Mouse (Mus musculus): ENCODE results near the gene Plekhm2. TPM values are rescaled to one million over a fixed set of nuclear protein-coding genes. Genes with fewer than 3 reads are reported as not detected.

Plekhm2 gene
- polyA plus RNA-seq (2015; fragmentation: Nextera tagmentation; extraction: Ambion mirVana), result 3.6 and 3.7 TPM in 2 replicates

DNA sequence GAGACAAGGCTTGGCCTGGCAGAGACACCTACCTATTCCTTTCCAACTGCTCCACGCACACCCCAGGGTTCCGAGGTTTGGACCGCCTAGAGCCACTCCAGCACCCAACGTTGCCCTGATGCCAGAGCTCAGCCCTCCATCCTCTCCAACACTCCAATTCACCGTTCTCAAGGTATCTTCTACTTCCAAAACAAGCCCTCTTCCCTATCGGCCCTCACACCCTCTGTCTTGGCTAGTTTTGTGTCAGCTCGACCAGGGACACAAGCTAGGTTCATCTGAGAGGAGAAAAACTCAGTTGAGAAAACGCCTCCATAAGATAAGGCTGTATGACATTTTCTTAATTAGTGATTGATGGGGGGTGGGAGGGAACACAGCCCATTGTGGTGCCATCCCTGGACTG lies at the start of gene Plekhm2:
Plekhm2 (minus strand) TSS at position 101 of the 400 bp plus-strand sequence.

DNA sequence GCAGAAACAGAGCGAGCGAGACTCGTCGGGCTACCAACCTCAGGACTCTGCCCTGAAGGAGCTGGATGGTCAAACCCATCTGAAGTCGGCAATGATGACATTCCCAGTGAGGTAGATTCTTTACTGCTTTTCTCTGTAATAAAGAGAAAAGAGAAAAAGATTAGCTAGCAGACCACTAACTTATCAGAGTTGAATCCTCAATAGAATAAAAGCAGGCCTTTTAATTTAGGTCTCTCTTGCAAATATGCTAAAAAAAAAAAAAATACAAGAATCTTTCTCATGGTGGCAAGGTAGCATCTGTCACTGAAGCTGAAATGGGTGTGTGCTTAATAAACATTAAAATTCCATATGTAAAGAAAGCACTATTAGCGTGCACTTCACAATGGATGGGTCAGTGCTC lies 20.8 kb upstream of the Plekhm2 start, which contains the start of gene Rsc1a1:
Rsc1a1 (minus strand) TSS at position 101 of the 400 bp plus-strand sequence.

GRCm38 (mm10) chr4:141623666-141624065 lies 41.0 kb downstream of the Plekhm2 start, which contains the start of gene Slc25a34:
TSS of gene Slc25a34 (minus strand) at chr4:141623821.

GRCm38 (mm10) chr4:141618565-141619243 lies 46.0 kb downstream of the Plekhm2 start, which contains the start of gene Tmem82:
TSS of gene Tmem82 (minus strand) at chr4:141618633.

DNA sequence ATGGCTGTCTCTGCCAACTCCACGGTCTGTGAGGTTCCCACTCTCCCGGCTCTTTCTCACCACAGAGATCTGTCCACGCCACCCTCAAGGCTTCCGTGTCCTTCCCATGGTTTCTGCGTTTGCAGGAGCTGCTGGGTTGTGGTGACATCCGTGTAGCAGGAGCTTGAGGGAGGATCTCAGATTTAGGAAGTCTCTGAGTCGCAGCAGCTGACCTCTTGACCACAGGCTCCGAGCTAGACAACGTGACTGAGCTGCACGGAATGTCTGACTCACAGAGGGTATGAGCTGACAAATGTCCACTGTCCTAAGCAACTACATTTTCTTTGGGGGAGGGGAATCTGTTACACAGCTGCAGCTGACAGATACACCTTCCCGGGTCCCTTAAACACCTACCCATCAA lies 58.8 kb downstream of the Plekhm2 start, which contains the start of gene Fblim1:
Fblim1 (minus strand) TSS at position 236 of the 400 bp plus-strand sequence.

Other genes with a start within 250 kb of the Plekhm2 start
- not detected in 2 replicates for gene Clcnkb, start 248.9 kb downstream of the Plekhm2 start, polyA plus RNA-seq (2015; fragmentation: Nextera tagmentation; extraction: Ambion mirVana)
- gene Hspb7, start 244.1 kb downstream of the Plekhm2 start, polyA plus RNA-seq (2015; fragmentation: Nextera tagmentation; extraction: Ambion mirVana), result 12.3 and 14.5 TPM in 2 replicates
- gene Srarp, start 228.8 kb downstream of the Plekhm2 start, polyA plus RNA-seq (2015; fragmentation: Nextera tagmentation; extraction: Ambion mirVana), result not detected in 2 replicates
- 14.6 and 15.7 TPM in 2 replicates for gene Zbtb17, start 220.2 kb downstream of the Plekhm2 start, polyA plus RNA-seq (2015; fragmentation: Nextera tagmentation; extraction: Ambion mirVana)
- 4.5 and 4.8 TPM in 2 replicates for gene Spen, start 126.3 kb downstream of the Plekhm2 start, polyA plus RNA-seq (2015; fragmentation: Nextera tagmentation; extraction: Ambion mirVana)
- 173 and 207 TPM in 2 replicates for gene Fblim1, start 58.8 kb downstream of the Plekhm2 start, polyA plus RNA-seq (2015; fragmentation: Nextera tagmentation; extraction: Ambion mirVana)
- gene Tmem82, start 46.3 kb downstream of the Plekhm2 start, polyA plus RNA-seq (2015; fragmentation: Nextera tagmentation; extraction: Ambion mirVana), result 0.20 and 0.74 TPM in 2 replicates
- 0.05 TPM in 1 of 2 replicates, not detected in the other for gene Slc25a34, start 41.1 kb downstream of the Plekhm2 start, polyA plus RNA-seq (2015; fragmentation: Nextera tagmentation; extraction: Ambion mirVana)
- not detected in 2 replicates for gene Rsc1a1, start 20.7 kb upstream of the Plekhm2 start, polyA plus RNA-seq (2015; fragmentation: Nextera tagmentation; extraction: Ambion mirVana)
- gene Ddi2, start 58.5 kb upstream of the Plekhm2 start, polyA plus RNA-seq (2015; fragmentation: Nextera tagmentation; extraction: Ambion mirVana), result 25.7 and 29.0 TPM in 2 replicates
- gene Agmat, start 81.8 kb upstream of the Plekhm2 start, polyA plus RNA-seq (2015; fragmentation: Nextera tagmentation; extraction: Ambion mirVana), result 0.20 TPM in 1 of 2 replicates, not detected in the other
- 7.7 and 9.1 TPM in 2 replicates for gene Dnajc16, start 126.0 kb upstream of the Plekhm2 start, polyA plus RNA-seq (2015; fragmentation: Nextera tagmentation; extraction: Ambion mirVana)
- 11.0 and 14.0 TPM in 2 replicates for gene Casp9, start 128.7 kb upstream of the Plekhm2 start, polyA plus RNA-seq (2015; fragmentation: Nextera tagmentation; extraction: Ambion mirVana)
- not detected in 2 replicates for gene Cela2a, start 161.3 kb upstream of the Plekhm2 start, polyA plus RNA-seq (2015; fragmentation: Nextera tagmentation; extraction: Ambion mirVana)
- not detected in 2 replicates for gene Ctrc, start 181.5 kb upstream of the Plekhm2 start, polyA plus RNA-seq (2015; fragmentation: Nextera tagmentation; extraction: Ambion mirVana)
- 76.9 and 80.6 TPM in 2 replicates for gene Efhd2, start 210.0 kb upstream of the Plekhm2 start, polyA plus RNA-seq (2015; fragmentation: Nextera tagmentation; extraction: Ambion mirVana)